Mouse (Mus musculus): Measurements from ENCODE around the gene Glipr1l2. TPM values are rescaled to one million over a fixed set of nuclear protein-coding genes. Genes with fewer than 3 reads are reported as not detected.
"Not testable (repeated sequence)": the region's sequence is repeated elsewhere in the genome, so short reads cannot be mapped to it uniquely, and the experiment has no call there.

The Glipr1l2 gene
- polyA plus RNA-seq (2015; fragmentation: Nextera tagmentation; extraction: Ambion mirVana) = not detected in 2 replicates

- H3K4me2 ChIP-seq (ENCODE audit: low read depth, low read length) = no peak within 1 kb of the TSS
- H3K9ac ChIP-seq (ENCODE audit: low read length) = no peak within 1 kb of the TSS
- WGBS = 95% methylated on average over 14 of the region's 14 CpGs
- H3K4me3 ChIP-seq (ENCODE audit: low read length) = no peak within 1 kb of the TSS
- H3K4me1 ChIP-seq (replicated peaks; ENCODE audit: control insufficient read depth, insufficient read depth, low read length) = no peaks in the 10 kb centered on the region
- no peaks in the 10 kb centered on the region for H3K27me3 ChIP-seq (ENCODE audit: control insufficient read depth, insufficient read depth, low read depth, low read length)
- no peak for ATAC-seq (ENCODE audit: low read depth)
- H3K9me3 ChIP-seq (ENCODE audit: control insufficient read depth, low read length) = no peaks in the 10 kb centered on the region
- H3K27ac ChIP-seq (ENCODE audit: low read length) = no peak within 1 kb of the TSS
- no peaks in the 10 kb centered on the region for H3K36me3 ChIP-seq (ENCODE audit: control insufficient read depth, insufficient read depth, low read length)
These were observed at the start of gene Glipr1l2 for GRCm38 (mm10) chr10:112083157-112083556. Gene Glipr1l2, plus strand, starts transcription at chr10:112083354.

DNA sequence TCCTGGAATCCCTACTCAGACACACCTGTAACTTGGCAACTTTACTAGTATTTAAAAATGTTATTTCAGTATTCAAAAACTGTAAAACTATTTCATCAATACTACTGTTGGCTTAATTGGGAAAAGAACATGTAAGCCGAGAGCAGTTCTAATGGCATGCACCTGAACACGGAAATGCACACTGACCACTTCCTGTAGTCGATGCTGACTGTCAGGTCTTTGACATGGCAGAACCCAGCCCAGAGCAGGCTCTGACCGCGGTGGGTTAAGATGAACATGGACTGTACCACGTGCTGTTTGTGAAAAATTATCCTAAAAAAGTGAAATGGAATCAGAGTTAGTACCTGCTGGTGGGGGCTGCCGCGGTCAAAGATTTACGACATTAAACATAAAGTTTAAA is 39.6 kb upstream of the Glipr1l2 start:
- H3K4me2 ChIP-seq (ENCODE audit: low read depth, low read length); H3K27ac ChIP-seq (ENCODE audit: low read length); H3K9ac ChIP-seq (ENCODE audit: low read length); H3K9me3 ChIP-seq (ENCODE audit: control insufficient read depth, low read length); H3K4me1 ChIP-seq (replicated peaks; ENCODE audit: control insufficient read depth, insufficient read depth, low read length); H3K27me3 ChIP-seq (ENCODE audit: control insufficient read depth, insufficient read depth, low read depth, low read length); H3K4me3 ChIP-seq (ENCODE audit: low read length); H3K36me3 ChIP-seq (ENCODE audit: control insufficient read depth, insufficient read depth, low read length); ATAC-seq (ENCODE audit: low read depth): not testable (repeated sequence)
- 68% methylated on average over 9 of the region's 9 CpGs for WGBS

DNA sequence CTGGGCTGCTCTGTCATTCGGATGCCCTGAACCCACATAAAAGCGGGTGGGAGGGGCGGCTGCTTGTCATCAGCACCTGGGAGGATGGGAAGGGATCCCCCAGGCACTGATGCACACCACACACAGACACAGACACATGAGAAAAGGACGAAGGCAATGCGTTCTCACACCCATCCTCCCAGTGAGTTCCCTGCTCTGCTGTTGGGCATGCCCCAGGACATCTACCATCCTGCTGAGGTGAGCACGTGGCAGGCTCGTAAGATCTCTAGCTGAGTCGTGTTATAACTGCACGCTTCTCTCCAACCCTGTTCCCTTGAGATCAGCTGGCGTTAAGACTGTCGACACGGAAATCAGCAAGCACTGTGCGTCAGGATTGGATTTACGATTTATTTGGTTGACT is 38.9 kb upstream of the Glipr1l2 start:
- not testable (repeated sequence) for H3K9me3 ChIP-seq (ENCODE audit: control insufficient read depth, low read length); H3K9ac ChIP-seq (ENCODE audit: low read length); H3K4me3 ChIP-seq (ENCODE audit: low read length); ATAC-seq (ENCODE audit: low read depth); H3K4me2 ChIP-seq (ENCODE audit: low read depth, low read length); H3K36me3 ChIP-seq (ENCODE audit: control insufficient read depth, insufficient read depth, low read length); H3K4me1 ChIP-seq (replicated peaks; ENCODE audit: control insufficient read depth, insufficient read depth, low read length); H3K27ac ChIP-seq (ENCODE audit: low read length); H3K27me3 ChIP-seq (ENCODE audit: control insufficient read depth, insufficient read depth, low read depth, low read length)
- WGBS = 52% methylated on average over 13 of the region's 14 CpGs

- H3K4me3 ChIP-seq (ENCODE audit: low read length) = no peak overlapping the region
- no peak overlapping the region for H3K9ac ChIP-seq (ENCODE audit: low read length)
- no peaks in the 10 kb centered on the region for H3K9me3 ChIP-seq (ENCODE audit: control insufficient read depth, low read length)
- H3K36me3 ChIP-seq (ENCODE audit: control insufficient read depth, insufficient read depth, low read length) = no peaks in the 10 kb centered on the region
- ATAC-seq (ENCODE audit: low read depth) = no peak
- H3K27me3 ChIP-seq (ENCODE audit: control insufficient read depth, insufficient read depth, low read depth, low read length) = no peaks in the 10 kb centered on the region
- no peaks in the 10 kb centered on the region for H3K4me1 ChIP-seq (replicated peaks; ENCODE audit: control insufficient read depth, insufficient read depth, low read length)
- no peak overlapping the region for H3K27ac ChIP-seq (ENCODE audit: low read length)
- H3K4me2 ChIP-seq (ENCODE audit: low read depth, low read length) = no peak overlapping the region
These were observed 31.9 kb upstream of the Glipr1l2 start for GRCm38 (mm10) chr10:112051220-112051619.

GRCm38 (mm10) chr10:112051956-112052355 is 31.2 kb upstream of the Glipr1l2 start:
- H3K27ac ChIP-seq (ENCODE audit: low read length); ATAC-seq (ENCODE audit: low read depth); H3K4me3 ChIP-seq (ENCODE audit: low read length); H3K4me1 ChIP-seq (replicated peaks; ENCODE audit: control insufficient read depth, insufficient read depth, low read length); H3K4me2 ChIP-seq (ENCODE audit: low read depth, low read length); H3K36me3 ChIP-seq (ENCODE audit: control insufficient read depth, insufficient read depth, low read length); H3K9me3 ChIP-seq (ENCODE audit: control insufficient read depth, low read length); H3K9ac ChIP-seq (ENCODE audit: low read length); H3K27me3 ChIP-seq (ENCODE audit: control insufficient read depth, insufficient read depth, low read depth, low read length): not testable (repeated sequence)
- WGBS = 76% methylated on average over 2 of the region's 2 CpGs

GRCm38 (mm10) chr10:112059702-112060582 is 23.2 kb upstream of the Glipr1l2 start, which contains the start of gene Glipr1l1:
Gene Glipr1l1, plus strand, starts transcription at chr10:112060189.
- no peaks in the 10 kb centered on the region for H3K9me3 ChIP-seq (ENCODE audit: control insufficient read depth, low read length)
- H3K36me3 ChIP-seq (ENCODE audit: control insufficient read depth, insufficient read depth, low read length) = no peaks in the 10 kb centered on the region
- H3K4me3 ChIP-seq (ENCODE audit: low read length) = no peak within 1 kb of the TSS
- H3K4me2 ChIP-seq (ENCODE audit: low read depth, low read length) = no peak within 1 kb of the TSS
- peak; percentile 76 for ATAC-seq (ENCODE audit: low read depth)
- H3K27ac ChIP-seq (ENCODE audit: low read length) = no peak within 1 kb of the TSS
- no peak within 1 kb of the TSS for H3K9ac ChIP-seq (ENCODE audit: low read length)
- no peaks in the 10 kb centered on the region for H3K27me3 ChIP-seq (ENCODE audit: control insufficient read depth, insufficient read depth, low read depth, low read length)
- no peaks in the 10 kb centered on the region for H3K4me1 ChIP-seq (replicated peaks; ENCODE audit: control insufficient read depth, insufficient read depth, low read length)
- 48% methylated on average over 14 of the region's 14 CpGs for WGBS

- not testable (repeated sequence) for ATAC-seq (ENCODE audit: low read depth); H3K27me3 ChIP-seq (ENCODE audit: control insufficient read depth, insufficient read depth, low read depth, low read length); H3K27ac ChIP-seq (ENCODE audit: low read length); H3K9me3 ChIP-seq (ENCODE audit: control insufficient read depth, low read length); H3K4me2 ChIP-seq (ENCODE audit: low read depth, low read length); H3K9ac ChIP-seq (ENCODE audit: low read length); H3K36me3 ChIP-seq (ENCODE audit: control insufficient read depth, insufficient read depth, low read length); H3K4me1 ChIP-seq (replicated peaks; ENCODE audit: control insufficient read depth, insufficient read depth, low read length); H3K4me3 ChIP-seq (ENCODE audit: low read length)
- 75% methylated on average over 6 of the region's 6 CpGs for WGBS
These were observed 22.6 kb upstream of the Glipr1l2 start for GRCm38 (mm10) chr10:112060583-112060934.

GRCm38 (mm10) chr10:112080044-112080443 is 3.1 kb upstream of the Glipr1l2 start:
- Histone ChIP-seq H3K4me1 (replicated peaks; ENCODE audit: control insufficient read depth, insufficient read depth, low read length) (no peaks in the 10 kb centered on the region), H3K27me3 (ENCODE audit: control insufficient read depth, insufficient read depth, low read depth, low read length) (no peaks in the 10 kb centered on the region), H3K27ac (ENCODE audit: low read length) (no peak overlapping the region), H3K9ac (ENCODE audit: low read length) (no peak overlapping the region), H3K9me3 (ENCODE audit: control insufficient read depth, low read length) (no peaks in the 10 kb centered on the region), H3K36me3 (ENCODE audit: control insufficient read depth, insufficient read depth, low read length) (no peaks in the 10 kb centered on the region), H3K4me3 (ENCODE audit: low read length) (no peak overlapping the region), H3K4me2 (ENCODE audit: low read depth, low read length) (no peak overlapping the region)
- ATAC-seq (ENCODE audit: low read depth) = no peak
- WGBS = 32% methylated on average over 2 of the region's 2 CpGs

DNA sequence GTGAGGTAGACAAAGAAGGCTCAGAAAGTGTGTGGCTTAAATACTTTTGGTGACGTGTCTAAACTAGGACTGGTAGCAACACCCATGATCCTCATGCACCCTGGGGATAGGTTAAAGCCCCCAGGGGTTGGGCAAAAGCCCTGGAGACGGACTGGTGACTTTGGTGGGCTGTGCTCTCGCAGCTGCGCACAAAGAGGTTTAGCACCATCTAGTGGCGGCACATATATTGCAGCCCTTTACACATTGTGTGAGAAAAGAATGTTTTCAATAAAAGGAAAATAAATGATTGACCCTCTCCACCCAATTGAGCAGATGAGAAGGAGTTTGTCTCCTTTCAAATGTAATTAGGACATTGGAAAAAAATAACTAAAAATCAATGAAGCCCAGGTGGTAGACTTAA is 22.6 kb downstream of the Glipr1l2 start:
- not testable (repeated sequence) for H3K4me3 ChIP-seq (ENCODE audit: low read length); ATAC-seq (ENCODE audit: low read depth); H3K9me3 ChIP-seq (ENCODE audit: control insufficient read depth, low read length); H3K4me1 ChIP-seq (replicated peaks; ENCODE audit: control insufficient read depth, insufficient read depth, low read length); H3K4me2 ChIP-seq (ENCODE audit: low read depth, low read length); H3K27ac ChIP-seq (ENCODE audit: low read length); H3K9ac ChIP-seq (ENCODE audit: low read length); H3K36me3 ChIP-seq (ENCODE audit: control insufficient read depth, insufficient read depth, low read length); H3K27me3 ChIP-seq (ENCODE audit: control insufficient read depth, insufficient read depth, low read depth, low read length)
- WGBS = 3% methylated on average over 5 of the region's 5 CpGs

Data from lung, embryonic 16.5 days (tissue).